Mouse (Mus musculus) C2C12 (cell line): ENCODE measurements around the gene Gclm. TPM values are rescaled to one million over a fixed set of nuclear protein-coding genes. Genes with fewer than 3 reads are reported as not detected.

ENCODE experiments used
- H3K27me3 ChIP-seq: one replicate; pipeline ENCODE4 v1.6.1; 2011; ENCODE audit not compliant: control insufficient read depth, insufficient read depth, insufficient read length
- H3K36me3 ChIP-seq: one replicate; pipeline ENCODE4 v1.6.1; 2011; ENCODE audit not compliant: control insufficient read depth, insufficient read depth
- H3K4me3 ChIP-seq: one replicate; pipeline ENCODE4 v1.5.1; 2011; ENCODE audit warnings: mild to moderate bottlenecking, control low read depth; ENCODE audit not compliant: poor library complexity, insufficient read depth, severe bottlenecking
- H3K79me2 ChIP-seq: one replicate; pipeline ENCODE4 v1.6.1; 2011; ENCODE audit not compliant: control insufficient read depth, insufficient read depth
- H3K79me3 ChIP-seq: one replicate; pipeline ENCODE4 v1.6.1; 2011; ENCODE audit warnings: low read depth, control low read depth
- H3ac ChIP-seq: one replicate; pipeline ENCODE3; 2011; ENCODE audit warnings: low read depth; ENCODE audit not compliant: control insufficient read depth, insufficient read length
- CEBPB ChIP-seq: IDR thresholded peaks from one replicate; pipeline ENCODE4 v1.6.1; 2011; ENCODE audit warnings: low read depth, mild to moderate bottlenecking, control low read depth, moderate library complexity
- CTCF ChIP-seq: IDR thresholded peaks from one replicate; pipeline ENCODE4 v1.5.1; 2011; ENCODE audit not compliant: control insufficient read depth, insufficient read depth, insufficient read length
- FOSL1 ChIP-seq: IDR thresholded peaks from one replicate; pipeline ENCODE4 v1.8.0; 2011; ENCODE audit warnings: mild to moderate bottlenecking, low read length; ENCODE audit not compliant: poor library complexity, insufficient read depth, severe bottlenecking
- MAX ChIP-seq: IDR thresholded peaks from one replicate; pipeline ENCODE4 v1.6.1; 2011; ENCODE audit warnings: mild to moderate bottlenecking, control low read depth
- MYOD1 ChIP-seq: IDR thresholded peaks from one replicate; pipeline ENCODE4 v1.6.1; 2011; ENCODE audit warnings: low read depth; ENCODE audit not compliant: control insufficient read depth, insufficient read length
- MYOG ChIP-seq: IDR thresholded peaks from one replicate; pipeline ENCODE4 v1.6.1; 2011; ENCODE audit not compliant: control insufficient read depth, insufficient read length; ENCODE audit errors: extremely low read depth
- USF1 ChIP-seq: IDR thresholded peaks from one replicate; pipeline ENCODE4 v1.6.1; 2011; ENCODE audit warnings: low read depth, mild to moderate bottlenecking, control low read depth, moderate library complexity
- polyA plus RNA-seq: library from polyadenylated mRNA; unstranded; fragments of >200 nt; fragmentation: generic; extraction: Trizol; gene quantifications from one replicate; pipeline ENCODE4 v1.2.1, GENCODE M21; 2012; ENCODE audit warnings: missing spikeins

Gene Gclm
- polyA plus RNA-seq, 1 experiment = 84.0 TPM

GRCm38 (mm10) chr3:122304560-122304959 is 59.2 kb downstream of the Gclm start:
- no peak for TF ChIP-seq MAX
- no peak for TF ChIP-seq MYOD1
- TF ChIP-seq FOSL1 = no peak
- no peak for TF ChIP-seq CTCF
- TF ChIP-seq MYOG = no peak
- TF ChIP-seq CEBPB = no peak
- TF ChIP-seq USF1 = no peak
- Histone ChIP-seq H3K4me3 (no peak overlapping the region), H3K79me2 (no peaks in the 10 kb centered on the region), H3K27me3 (no peaks in the 10 kb centered on the region), H3K36me3 (no peaks in the 10 kb centered on the region), H3ac (no peak overlapping the region), H3K79me3 (no peaks in the 10 kb centered on the region)

- TF ChIP-seq CTCF = no peak
- TF ChIP-seq FOSL1 = no peak
- Histone ChIP-seq H3K27me3 (no peaks in the 10 kb centered on the region), H3K79me2 (no peaks in the 10 kb centered on the region), H3K79me3 (no peaks in the 10 kb centered on the region), H3ac (no peak overlapping the region), H3K36me3 (no peaks in the 10 kb centered on the region), H3K4me3 (no peak overlapping the region)
These were observed 62.7 kb downstream of the Gclm start for GRCm38 (mm10) chr3:122307894-122308671.

- Histone ChIP-seq H3K27me3 (no peaks in the 10 kb centered on the region), H3ac (no peak overlapping the region), H3K4me3 (no peak overlapping the region), H3K79me3 (no peaks in the 10 kb centered on the region), H3K79me2 (no peaks in the 10 kb centered on the region), H3K36me3 (no peaks in the 10 kb centered on the region)
- TF ChIP-seq USF1 = no peak
- no peak for TF ChIP-seq CEBPB
- TF ChIP-seq CTCF = no peak
- no peak for TF ChIP-seq FOSL1
- no peak for TF ChIP-seq MYOG
- TF ChIP-seq MAX = no peak
- no peak for TF ChIP-seq MYOD1
These were observed 63.6 kb downstream of the Gclm start for GRCm38 (mm10) chr3:122308981-122309380.

GRCm38 (mm10) chr3:122312078-122312477 is 66.7 kb downstream of the Gclm start:
- no peaks in the 10 kb centered on the region for H3K36me3 ChIP-seq
- no peaks in the 10 kb centered on the region for H3K79me2 ChIP-seq
- no peaks in the 10 kb centered on the region for H3K79me3 ChIP-seq
- H3K4me3 ChIP-seq = no peak overlapping the region
- no peak overlapping the region for H3ac ChIP-seq
- no peak for TF ChIP-seq MYOD1
- TF ChIP-seq CTCF = peak; percentile 73
- no peak for TF ChIP-seq CEBPB
- no peak for TF ChIP-seq FOSL1
- no peak for TF ChIP-seq USF1
- TF ChIP-seq MYOG = no peak
- peak; percentile 17 for TF ChIP-seq MAX
- H3K27me3 ChIP-seq = no peaks in the 10 kb centered on the region

GRCm38 (mm10) chr3:122312936-122313629 is 67.7 kb downstream of the Gclm start:
- Histone ChIP-seq H3K79me2 (no peaks in the 10 kb centered on the region), H3K79me3 (no peaks in the 10 kb centered on the region), H3K27me3 (no peaks in the 10 kb centered on the region), H3K36me3 (no peaks in the 10 kb centered on the region), H3K4me3 (no peak overlapping the region), H3ac (no peak overlapping the region)
- TF ChIP-seq MAX (no peak), FOSL1 (no peak), MYOG (no peak), USF1 (no peak), CTCF (no peak), MYOD1 (no peak), CEBPB (no peak)

GRCm38 (mm10) chr3:122313936-122314335 is 68.6 kb downstream of the Gclm start:
- H3ac ChIP-seq = no peak overlapping the region
- no peaks in the 10 kb centered on the region for H3K27me3 ChIP-seq
- TF ChIP-seq USF1 (no peak), MAX (no peak), FOSL1 (no peak), CEBPB (no peak), MYOD1 (no peak), MYOG (no peak)
- no peaks in the 10 kb centered on the region for H3K79me2 ChIP-seq
- H3K36me3 ChIP-seq = no peaks in the 10 kb centered on the region
- H3K79me3 ChIP-seq = no peaks in the 10 kb centered on the region
- no peak overlapping the region for H3K4me3 ChIP-seq
